Mouse (Mus musculus) gastrocnemius, postnatal 10 days (tissue): ENCODE measurements around the gene Ccdc160. TPM values are rescaled to one million over a fixed set of nuclear protein-coding genes. Genes with fewer than 3 reads are reported as not detected.

ENCODE experiments used
- DNase-seq: peaks from one replicate; pipeline ENCODE4 v3.0.0; 2021; ENCODE audit warnings: mixed read lengths
- long read RNA-seq, 2 experiments: library from polyadenylated mRNA; stranded (forward); transcript quantifications; one replicate each; pipeline ENCODE4 v2.0.0; 2021
- total RNA-seq, 2 experiments: library from RNA; stranded (reverse); gene quantifications; 2 replicates each; pipeline ENCODE4 v1.2.3; 2021

Ccdc160 gene
- total RNA-seq = under 1 TPM; 0.23 to 0.40 TPM
- long read RNA-seq, experiment 1 = 0 reads
- long read RNA-seq, experiment 2, partial matches to known transcripts = 0 of 1 reads
- long read RNA-seq, experiment 2, other reads (novel, unspliced or antisense) = 1 of 1 reads

GRCm38 (mm10) chrX:52790980-52791593, at the start of gene Ccdc160:
Gene Ccdc160, plus strand, starts transcription at chrX:52791200.
- peak; percentile 53 for DNase-seq

- DNase-seq = no peak
These were observed 47.2 kb upstream of the Ccdc160 start for GRCm38 (mm10) chrX:52743781-52744180.

- no peak for DNase-seq
These were observed 46.6 kb upstream of the Ccdc160 start for GRCm38 (mm10) chrX:52744201-52745051.

GRCm38 (mm10) chrX:52745462-52745861, 45.5 kb upstream of the Ccdc160 start:
- DNase-seq = no peak

- DNase-seq = no peak
These were observed 45.1 kb upstream of the Ccdc160 start for GRCm38 (mm10) chrX:52745917-52746316.

GRCm38 (mm10) chrX:52746849-52747248, 44.2 kb upstream of the Ccdc160 start:
- no peak for DNase-seq

GRCm38 (mm10) chrX:52753491-52754085, 37.4 kb upstream of the Ccdc160 start:
- DNase-seq = no peak

- DNase-seq = no peak
These were observed 33.8 kb upstream of the Ccdc160 start for GRCm38 (mm10) chrX:52757164-52757563.

GRCm38 (mm10) chrX:52759232-52759631, 31.8 kb upstream of the Ccdc160 start:
- no peak for DNase-seq

GRCm38 (mm10) chrX:52760191-52760945, 30.6 kb upstream of the Ccdc160 start:
- no peak for DNase-seq

GRCm38 (mm10) chrX:52762221-52762620, 28.8 kb upstream of the Ccdc160 start:
- DNase-seq = no peak

- no peak for DNase-seq
These were observed 15.0 kb upstream of the Ccdc160 start for GRCm38 (mm10) chrX:52775973-52776372.

GRCm38 (mm10) chrX:52777671-52778070, 13.3 kb upstream of the Ccdc160 start:
- no peak for DNase-seq

GRCm38 (mm10) chrX:52783898-52784297, 7.1 kb upstream of the Ccdc160 start:
- no peak for DNase-seq

- no peak for DNase-seq
These were observed 1.1 kb downstream of the Ccdc160 start for GRCm38 (mm10) chrX:52791944-52792719.

GRCm38 (mm10) chrX:52792861-52793260, 1.9 kb downstream of the Ccdc160 start:
- no peak for DNase-seq

GRCm38 (mm10) chrX:52795816-52796215, 4.8 kb downstream of the Ccdc160 start:
- no peak for DNase-seq

- no peak for DNase-seq
These were observed 6.1 kb downstream of the Ccdc160 start for GRCm38 (mm10) chrX:52797031-52797625.

GRCm38 (mm10) chrX:52798255-52798654, 7.3 kb downstream of the Ccdc160 start:
- no peak for DNase-seq

- DNase-seq = no peak
These were observed 8.6 kb downstream of the Ccdc160 start for GRCm38 (mm10) chrX:52799566-52799965.

GRCm38 (mm10) chrX:52819338-52819737, 28.3 kb downstream of the Ccdc160 start:
- no peak for DNase-seq
